Mouse (Mus musculus): ENCODE results near the gene Ift52. TPM values are rescaled to one million over a fixed set of nuclear protein-coding genes. Genes with fewer than 3 reads are reported as not detected.

Gene Ift52
- polyA plus RNA-seq, 1 experiment = 10.0 TPM

GRCm38 (mm10) chr2:162991394-162992083, 25.6 kb upstream of the Ift52 start:
- TF ChIP-seq POLR2A (IDR thresholded peaks at IDR 0.05; ENCODE audit: low read depth, low read length) = no peak
- TF ChIP-seq CTCF (IDR thresholded peaks at IDR 0.05; ENCODE audit: extremely low read depth, insufficient read length, insufficient replicate concordance, low read depth, low read length) = no peak
- no peaks in the 10 kb centered on the region for H3K27me3 ChIP-seq (ENCODE audit: control insufficient read depth, insufficient read depth, low read length)
- no peaks in the 10 kb centered on the region for H3K36me3 ChIP-seq (ENCODE audit: control insufficient read depth, insufficient read depth, low read length)
- H3K4me3 ChIP-seq (ENCODE audit: low read depth, low read length) = no peak overlapping the region
- H3K4me1 ChIP-seq (ENCODE audit: control insufficient read depth, insufficient read depth, insufficient read length, low read length) = peaks cover 23% of the 10 kb centered on the region
- H3K27ac ChIP-seq (ENCODE audit: insufficient read depth, low read depth, low read length) = peak overlapping the region; percentile 67
- WGBS = 47% methylated on average over 6 of the region's 6 CpGs

- no peaks in the 10 kb centered on the region for H3K36me3 ChIP-seq (ENCODE audit: control insufficient read depth, insufficient read depth, low read length)
- no peak for TF ChIP-seq CTCF (IDR thresholded peaks at IDR 0.05; ENCODE audit: extremely low read depth, insufficient read length, insufficient replicate concordance, low read depth, low read length)
- TF ChIP-seq POLR2A (IDR thresholded peaks at IDR 0.05; ENCODE audit: low read depth, low read length) = no peak
- H3K27ac ChIP-seq (ENCODE audit: insufficient read depth, low read depth, low read length) = peak overlapping the region; percentile 67
- H3K4me1 ChIP-seq (ENCODE audit: control insufficient read depth, insufficient read depth, insufficient read length, low read length) = peaks cover 17% of the 10 kb centered on the region
- no peak overlapping the region for H3K4me3 ChIP-seq (ENCODE audit: low read depth, low read length)
- H3K27me3 ChIP-seq (ENCODE audit: control insufficient read depth, insufficient read depth, low read length) = no peaks in the 10 kb centered on the region
These were observed 25.1 kb upstream of the Ift52 start for GRCm38 (mm10) chr2:162992084-162992437.

GRCm38 (mm10) chr2:162993881-162994616, 23.1 kb upstream of the Ift52 start:
- 66% methylated on average over 9 of the region's 9 CpGs for WGBS
- Histone ChIP-seq H3K4me3 (ENCODE audit: low read depth, low read length) (no peak overlapping the region), H3K36me3 (ENCODE audit: control insufficient read depth, insufficient read depth, low read length) (no peaks in the 10 kb centered on the region), H3K27me3 (ENCODE audit: control insufficient read depth, insufficient read depth, low read length) (no peaks in the 10 kb centered on the region), H3K4me1 (ENCODE audit: control insufficient read depth, insufficient read depth, insufficient read length, low read length) (peaks cover 14% of the 10 kb centered on the region), H3K27ac (ENCODE audit: insufficient read depth, low read depth, low read length) (no peak overlapping the region)
- no peak for TF ChIP-seq POLR2A (IDR thresholded peaks at IDR 0.05; ENCODE audit: low read depth, low read length)
- no peak for TF ChIP-seq CTCF (IDR thresholded peaks at IDR 0.05; ENCODE audit: extremely low read depth, insufficient read length, insufficient replicate concordance, low read depth, low read length)

- TF ChIP-seq POLR2A (IDR thresholded peaks at IDR 0.05; ENCODE audit: low read depth, low read length) = no peak
- peak; percentile 83; the same call in 1 of the 2 replicates for TF ChIP-seq CTCF (IDR thresholded peaks at IDR 0.05; ENCODE audit: extremely low read depth, insufficient read length, insufficient replicate concordance, low read depth, low read length)
- Histone ChIP-seq H3K27me3 (ENCODE audit: control insufficient read depth, insufficient read depth, low read length) (no peaks in the 10 kb centered on the region), H3K36me3 (ENCODE audit: control insufficient read depth, insufficient read depth, low read length) (no peaks in the 10 kb centered on the region), H3K4me1 (ENCODE audit: control insufficient read depth, insufficient read depth, insufficient read length, low read length) (no peaks in the 10 kb centered on the region), H3K4me3 (ENCODE audit: low read depth, low read length) (no peak overlapping the region), H3K27ac (ENCODE audit: insufficient read depth, low read depth, low read length) (no peak overlapping the region)
- 21% methylated on average over 18 of the region's 18 CpGs for WGBS
These were observed 18.5 kb upstream of the Ift52 start for GRCm38 (mm10) chr2:162998528-162999230.

GRCm38 (mm10) chr2:162999744-163000143, 17.4 kb upstream of the Ift52 start:
- H3K36me3 ChIP-seq (ENCODE audit: control insufficient read depth, insufficient read depth, low read length) = no peaks in the 10 kb centered on the region
- H3K27me3 ChIP-seq (ENCODE audit: control insufficient read depth, insufficient read depth, low read length) = no peaks in the 10 kb centered on the region
- H3K4me3 ChIP-seq (ENCODE audit: low read depth, low read length) = no peak overlapping the region
- no peaks in the 10 kb centered on the region for H3K4me1 ChIP-seq (ENCODE audit: control insufficient read depth, insufficient read depth, insufficient read length, low read length)
- H3K27ac ChIP-seq (ENCODE audit: insufficient read depth, low read depth, low read length) = no peak overlapping the region
- TF ChIP-seq POLR2A (IDR thresholded peaks at IDR 0.05; ENCODE audit: low read depth, low read length) = no peak
- peak; percentile 60; the same call in 1 of the 2 replicates for TF ChIP-seq CTCF (IDR thresholded peaks at IDR 0.05; ENCODE audit: extremely low read depth, insufficient read length, insufficient replicate concordance, low read depth, low read length)
- WGBS = 31% methylated on average over 3 of the region's 3 CpGs

- TF ChIP-seq POLR2A (IDR thresholded peaks at IDR 0.05; ENCODE audit: low read depth, low read length) = no peak
- no peak for TF ChIP-seq CTCF (IDR thresholded peaks at IDR 0.05; ENCODE audit: extremely low read depth, insufficient read length, insufficient replicate concordance, low read depth, low read length)
- Histone ChIP-seq H3K36me3 (ENCODE audit: control insufficient read depth, insufficient read depth, low read length) (no peaks in the 10 kb centered on the region), H3K27ac (ENCODE audit: insufficient read depth, low read depth, low read length) (no peak overlapping the region), H3K4me1 (ENCODE audit: control insufficient read depth, insufficient read depth, insufficient read length, low read length) (no peaks in the 10 kb centered on the region), H3K27me3 (ENCODE audit: control insufficient read depth, insufficient read depth, low read length) (no peaks in the 10 kb centered on the region), H3K4me3 (ENCODE audit: low read depth, low read length) (no peak overlapping the region)
- 89% methylated on average over 1 of the region's 1 CpGs for WGBS
These were observed 16.1 kb upstream of the Ift52 start for GRCm38 (mm10) chr2:163001071-163001470.

GRCm38 (mm10) chr2:163007299-163007698, 9.9 kb upstream of the Ift52 start:
- TF ChIP-seq CTCF (IDR thresholded peaks at IDR 0.05; ENCODE audit: extremely low read depth, insufficient read length, insufficient replicate concordance, low read depth, low read length) (no peak), POLR2A (IDR thresholded peaks at IDR 0.05; ENCODE audit: low read depth, low read length) (no peak)
- H3K4me3 ChIP-seq (ENCODE audit: low read depth, low read length) = no peak overlapping the region

More at GRCm38 (mm10) chr2:163007299-163007698, 9.9 kb upstream of the Ift52 start:
- Histone ChIP-seq H3K27ac (ENCODE audit: insufficient read depth, low read depth, low read length) (no peak overlapping the region), H3K36me3 (ENCODE audit: control insufficient read depth, insufficient read depth, low read length) (no peaks in the 10 kb centered on the region), H3K4me1 (ENCODE audit: control insufficient read depth, insufficient read depth, insufficient read length, low read length) (no peaks in the 10 kb centered on the region), H3K27me3 (ENCODE audit: control insufficient read depth, insufficient read depth, low read length) (no peaks in the 10 kb centered on the region)
- WGBS = 56% methylated on average over 4 of the region's 4 CpGs
